Mouse (Mus musculus) cortical plate, adult 2 months (tissue): ENCODE measurements around the gene Mrc2. TPM values are rescaled to one million over a fixed set of nuclear protein-coding genes. Genes with fewer than 3 reads are reported as not detected.

Experiments
- H3K27ac ChIP-seq: fragments of 200-500 bp; 2 replicates; pipeline ENCODE4 v1.5.1; 2012; ENCODE audit warnings: low read length, control low read depth, inconsistent platforms; ENCODE audit not compliant: insufficient read depth
- H3K4me1 ChIP-seq: fragments of 200-500 bp; 2 replicates; pipeline ENCODE4 v1.6.1; 2011; ENCODE audit warnings: low read length; ENCODE audit not compliant: control insufficient read depth, insufficient read depth
- H3K4me3 ChIP-seq: fragments of 200-500 bp; 2 replicates; pipeline ENCODE4 v1.5.1; 2011; ENCODE audit warnings: mild to moderate bottlenecking, low read length, control low read depth; ENCODE audit not compliant: insufficient read depth
- CTCF ChIP-seq: fragments of 200-500 bp; IDR thresholded peaks from 2 replicates; pipeline ENCODE4 v1.5.1; 2011; ENCODE audit warnings: mild to moderate bottlenecking, control low read depth, low read length; ENCODE audit not compliant: insufficient read depth; ENCODE audit errors: extremely low read depth
- POLR2A ChIP-seq: fragments of 200-500 bp; IDR thresholded peaks from 2 replicates; pipeline ENCODE4 v1.6.1; 2011; ENCODE audit warnings: mild to moderate bottlenecking, low read length, control low read depth; ENCODE audit not compliant: insufficient read depth; ENCODE audit errors: extremely low read depth
- polyA plus RNA-seq: library from polyadenylated mRNA; depleted of rRNA; stranded (reverse); fragments of >200 nt; gene quantifications from 2 replicates; pipeline ENCODE4 v1.2.3, GENCODE M21; 2012

Mrc2 gene
- polyA plus RNA-seq, 1 experiment: 6.0 TPM

GRCm38 (mm10) chr11:105270155-105270554, 22.3 kb upstream of the Mrc2 start:
- TF ChIP-seq POLR2A: no peak
- TF ChIP-seq CTCF: peak; percentile 12; the same call in 1 of the 2 replicates
- Histone ChIP-seq H3K4me3 (no peak overlapping the region), H3K4me1 (peaks cover 2% of the 10 kb centered on the region; the same call in 1 of the 2 replicates), H3K27ac (no peak overlapping the region)

DNA sequence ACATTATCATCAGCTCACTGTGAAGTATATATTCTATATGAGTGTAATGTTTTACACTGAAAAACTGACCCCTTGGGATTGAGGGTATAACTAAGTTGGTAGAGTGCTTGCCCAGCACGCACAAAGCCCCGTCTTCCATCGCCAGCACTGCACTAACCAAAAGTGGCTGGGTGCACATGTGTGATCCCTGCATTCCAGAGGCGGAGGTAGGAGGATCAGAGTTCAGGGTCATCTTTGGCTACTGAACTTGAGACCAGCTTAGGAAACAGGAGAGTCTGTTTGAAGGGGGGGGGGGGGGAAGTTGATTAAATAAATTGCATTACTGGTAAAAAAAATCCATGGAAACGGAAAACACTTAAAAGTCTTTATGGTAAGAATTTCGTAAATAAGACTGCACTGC, 12.0 kb upstream of the Mrc2 start:
- Histone ChIP-seq H3K27ac (no peak overlapping the region), H3K4me3 (no peak overlapping the region), H3K4me1 (no peaks in the 10 kb centered on the region; the same call in 1 of the 2 replicates)
- no peak for TF ChIP-seq POLR2A
- no peak for TF ChIP-seq CTCF

- Histone ChIP-seq H3K4me1 (no peaks in the 10 kb centered on the region; the same call in 1 of the 2 replicates), H3K4me3 (no peak overlapping the region), H3K27ac (no peak overlapping the region)
- TF ChIP-seq CTCF (no peak), POLR2A (no peak)
Measured at GRCm38 (mm10) chr11:105281291-105281690, 11.2 kb upstream of the Mrc2 start.

DNA sequence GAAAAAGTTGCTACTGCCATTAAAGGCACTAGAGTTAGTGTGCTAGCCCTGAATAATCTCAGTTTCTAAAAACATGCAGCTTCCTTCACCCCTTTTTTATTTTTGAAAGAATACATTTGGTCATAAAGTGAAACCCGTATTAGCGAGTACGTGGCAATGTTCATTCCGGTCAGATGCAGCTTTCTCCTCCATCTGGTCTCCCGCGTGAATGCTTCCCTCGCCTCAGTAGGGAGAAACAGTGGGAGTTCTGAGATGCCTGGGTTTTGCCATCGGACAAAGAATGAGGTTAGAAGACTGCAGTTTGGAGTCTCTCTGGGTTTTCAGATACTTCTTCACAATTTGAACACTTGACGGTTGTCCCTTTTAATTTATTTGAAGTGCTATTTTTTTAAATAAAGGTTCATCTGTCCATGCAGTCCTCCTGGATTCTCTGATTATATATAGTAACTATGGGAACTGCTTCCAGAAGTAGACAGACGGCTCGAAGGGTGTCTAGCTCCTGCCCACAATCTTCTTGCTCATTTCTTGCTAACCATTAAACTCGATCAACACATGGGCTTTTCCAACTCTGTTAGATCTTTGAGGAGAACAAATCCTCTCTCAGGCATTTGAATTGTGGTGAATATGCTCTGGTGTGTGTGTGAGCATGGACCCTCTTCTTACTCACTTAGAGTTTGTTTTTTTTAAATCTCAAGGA, 10.5 kb upstream of the Mrc2 start:
- Histone ChIP-seq H3K4me1 (no peaks in the 10 kb centered on the region; the same call in 1 of the 2 replicates), H3K4me3 (no peak overlapping the region), H3K27ac (no peak overlapping the region)
- TF ChIP-seq POLR2A: no peak
- no peak for TF ChIP-seq CTCF

- TF ChIP-seq POLR2A: no peak
- TF ChIP-seq CTCF: no peak
- H3K27ac ChIP-seq: no peak overlapping the region
- no peaks in the 10 kb centered on the region; the same call in 1 of the 2 replicates for H3K4me1 ChIP-seq
- H3K4me3 ChIP-seq: no peak overlapping the region
Measured at GRCm38 (mm10) chr11:105282460-105282859, 10.0 kb upstream of the Mrc2 start.

- TF ChIP-seq CTCF (no peak), POLR2A (no peak)
- Histone ChIP-seq H3K4me3 (no peak overlapping the region), H3K27ac (no peak overlapping the region), H3K4me1 (no peaks in the 10 kb centered on the region; the same call in 1 of the 2 replicates)
Measured at GRCm38 (mm10) chr11:105283016-105283415, 9.4 kb upstream of the Mrc2 start.

- Histone ChIP-seq H3K27ac (no peak overlapping the region), H3K4me1 (no peaks in the 10 kb centered on the region; the same call in 1 of the 2 replicates), H3K4me3 (no peak overlapping the region)
- TF ChIP-seq POLR2A (no peak), CTCF (no peak)
Measured at GRCm38 (mm10) chr11:105285720-105286119, 6.7 kb upstream of the Mrc2 start.

- no peak for TF ChIP-seq POLR2A
- TF ChIP-seq CTCF: no peak
- H3K4me3 ChIP-seq: no peak overlapping the region
- H3K27ac ChIP-seq: no peak overlapping the region
- no peaks in the 10 kb centered on the region; the same call in 1 of the 2 replicates for H3K4me1 ChIP-seq
Measured at GRCm38 (mm10) chr11:105289403-105289802, 3.0 kb upstream of the Mrc2 start.

DNA sequence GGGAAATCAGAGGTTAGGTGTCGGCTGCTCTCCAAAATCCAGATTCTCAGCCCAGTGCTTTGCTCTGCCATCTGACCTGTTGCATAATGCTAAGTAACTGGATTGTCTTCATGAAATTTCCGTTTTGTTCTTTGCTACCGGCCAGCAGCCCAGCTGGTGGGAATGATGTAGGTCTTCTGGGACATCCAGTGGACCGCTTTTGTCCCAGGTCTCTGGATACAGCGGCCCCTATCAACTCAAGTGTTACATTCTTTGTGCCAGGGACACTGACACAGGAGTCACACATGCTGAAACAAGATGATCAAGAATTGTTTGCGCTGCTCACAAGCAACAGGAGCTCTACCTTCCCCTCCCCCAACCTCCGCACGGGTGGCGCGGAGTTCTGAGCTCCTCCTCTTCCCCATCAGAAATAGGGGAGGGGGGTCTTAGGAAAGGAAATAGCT, 741 bp upstream of the Mrc2 start:
- H3K4me1 ChIP-seq: no peaks in the 10 kb centered on the region

GRCm38 (mm10) chr11:105293101-105293581, 698 bp downstream of the Mrc2 start:
- H3K4me1 ChIP-seq: no peaks in the 10 kb centered on the region
- peak overlapping the region; percentile 10; the same call in 1 of the 2 replicates for H3K4me3 ChIP-seq
- no peak overlapping the region for H3K27ac ChIP-seq
- TF ChIP-seq CTCF (no peak), POLR2A (no peak)

More for the DNA sequence above, 741 bp upstream of the Mrc2 start:
- Histone ChIP-seq H3K27ac (no peak overlapping the region), H3K4me3 (no peak overlapping the region; the same call in 1 of the 2 replicates)
- no peak for TF ChIP-seq CTCF
- TF ChIP-seq POLR2A: no peak
